Mouse (Mus musculus): ENCODE results near the gene Gm609. TPM values are rescaled to one million over a fixed set of nuclear protein-coding genes. Genes with fewer than 3 reads are reported as not detected.

Gm609 gene
- polyA plus RNA-seq, 1 experiment from 2014 or later: not detected

- Histone ChIP-seq H3K27me3 (ENCODE audit: insufficient read depth, poor library complexity, severe bottlenecking) (no peaks in the 10 kb centered on the region), H3K9me3 (no peaks in the 10 kb centered on the region), H3K27ac (no peak overlapping the region), H3K4me3 (no peak overlapping the region), H3K36me3 (no peaks in the 10 kb centered on the region), H3K4me1 (replicated peaks) (no peaks in the 10 kb centered on the region)
- DNase-seq (ENCODE audit: low spot score): no peak
- WGBS: 88% methylated on average over 2 of the region's 2 CpGs
Observed at GRCm38 (mm10) chr16:45389833-45390232, 102.9 kb downstream of the Gm609 start.

- Histone ChIP-seq H3K36me3 (no peaks in the 10 kb centered on the region), H3K4me1 (replicated peaks) (no peaks in the 10 kb centered on the region), H3K27me3 (ENCODE audit: insufficient read depth, poor library complexity, severe bottlenecking) (no peaks in the 10 kb centered on the region), H3K27ac (no peak overlapping the region), H3K4me3 (no peak overlapping the region), H3K9me3 (no peaks in the 10 kb centered on the region)
- WGBS: 88% methylated on average over 2 of the region's 2 CpGs
- DNase-seq (ENCODE audit: low spot score): no peak
Observed at GRCm38 (mm10) chr16:45389041-45389440, 103.7 kb downstream of the Gm609 start.

- DNase-seq (ENCODE audit: low spot score): no peak
- Histone ChIP-seq H3K27ac (no peak overlapping the region), H3K4me3 (no peak overlapping the region), H3K27me3 (ENCODE audit: insufficient read depth, poor library complexity, severe bottlenecking) (no peaks in the 10 kb centered on the region), H3K9me3 (no peaks in the 10 kb centered on the region), H3K4me1 (replicated peaks) (no peaks in the 10 kb centered on the region), H3K36me3 (no peaks in the 10 kb centered on the region)
- WGBS: 84% methylated on average over 3 of the region's 3 CpGs
Observed at GRCm38 (mm10) chr16:45381811-45382210, 111.0 kb downstream of the Gm609 start.

GRCm38 (mm10) chr16:45378959-45379358 is 113.8 kb downstream of the Gm609 start:
- Histone ChIP-seq H3K27me3 (ENCODE audit: insufficient read depth, poor library complexity, severe bottlenecking) (no peaks in the 10 kb centered on the region), H3K4me1 (replicated peaks) (no peaks in the 10 kb centered on the region), H3K27ac (no peak overlapping the region), H3K4me3 (no peak overlapping the region), H3K9me3 (no peaks in the 10 kb centered on the region), H3K36me3 (no peaks in the 10 kb centered on the region)
- DNase-seq (ENCODE audit: low spot score): no peak
- 79% methylated on average over 3 of the region's 3 CpGs for WGBS

GRCm38 (mm10) chr16:45378147-45378943 is 114.4 kb downstream of the Gm609 start:
- no peak overlapping the region for H3K27ac ChIP-seq
- 93% methylated on average over 5 of the region's 5 CpGs for WGBS
- no peaks in the 10 kb centered on the region for H3K4me1 ChIP-seq (replicated peaks)
- DNase-seq (ENCODE audit: low spot score): no peak
- no peaks in the 10 kb centered on the region for H3K36me3 ChIP-seq
- no peak overlapping the region for H3K4me3 ChIP-seq
- no peaks in the 10 kb centered on the region for H3K27me3 ChIP-seq (ENCODE audit: insufficient read depth, poor library complexity, severe bottlenecking)
- H3K9me3 ChIP-seq: no peaks in the 10 kb centered on the region

- no peaks in the 10 kb centered on the region for H3K4me1 ChIP-seq (replicated peaks)
- H3K36me3 ChIP-seq: no peaks in the 10 kb centered on the region
- no peak overlapping the region for H3K4me3 ChIP-seq
- no peaks in the 10 kb centered on the region for H3K9me3 ChIP-seq
- no peak overlapping the region for H3K27ac ChIP-seq
- 84% methylated on average over 4 of the region's 4 CpGs for WGBS
- no peaks in the 10 kb centered on the region for H3K27me3 ChIP-seq (ENCODE audit: insufficient read depth, poor library complexity, severe bottlenecking)
- DNase-seq (ENCODE audit: low spot score): no peak
Observed at GRCm38 (mm10) chr16:45377332-45377731, 115.4 kb downstream of the Gm609 start.

GRCm38 (mm10) chr16:45376812-45377211 is 116.0 kb downstream of the Gm609 start:
- DNase-seq (ENCODE audit: low spot score): no peak
- Histone ChIP-seq H3K27ac (no peak overlapping the region), H3K36me3 (no peaks in the 10 kb centered on the region), H3K4me1 (replicated peaks) (no peaks in the 10 kb centered on the region), H3K9me3 (no peaks in the 10 kb centered on the region), H3K4me3 (no peak overlapping the region), H3K27me3 (ENCODE audit: insufficient read depth, poor library complexity, severe bottlenecking) (no peaks in the 10 kb centered on the region)
- WGBS: 59% methylated on average over 2 of the region's 2 CpGs

GRCm38 (mm10) chr16:45376294-45376693 is 116.5 kb downstream of the Gm609 start:
- no peak for DNase-seq (ENCODE audit: low spot score)
- Histone ChIP-seq H3K36me3 (no peaks in the 10 kb centered on the region), H3K4me3 (no peak overlapping the region), H3K9me3 (no peaks in the 10 kb centered on the region), H3K27me3 (ENCODE audit: insufficient read depth, poor library complexity, severe bottlenecking) (no peaks in the 10 kb centered on the region), H3K27ac (no peak overlapping the region), H3K4me1 (replicated peaks) (no peaks in the 10 kb centered on the region)
- WGBS: 81% methylated on average over 4 of the region's 4 CpGs

GRCm38 (mm10) chr16:45375506-45376225 is 117.1 kb downstream of the Gm609 start:
- DNase-seq (ENCODE audit: low spot score): no peak
- 89% methylated on average over 2 of the region's 2 CpGs for WGBS
- no peak overlapping the region for H3K27ac ChIP-seq
- H3K4me3 ChIP-seq: no peak overlapping the region
- H3K36me3 ChIP-seq: no peaks in the 10 kb centered on the region
- no peaks in the 10 kb centered on the region for H3K9me3 ChIP-seq
- no peaks in the 10 kb centered on the region for H3K27me3 ChIP-seq (ENCODE audit: insufficient read depth, poor library complexity, severe bottlenecking)
- H3K4me1 ChIP-seq (replicated peaks): no peaks in the 10 kb centered on the region

- H3K9me3 ChIP-seq: no peaks in the 10 kb centered on the region
- no peak overlapping the region for H3K4me3 ChIP-seq
- H3K27me3 ChIP-seq (ENCODE audit: insufficient read depth, poor library complexity, severe bottlenecking): no peaks in the 10 kb centered on the region
- H3K4me1 ChIP-seq (replicated peaks): no peaks in the 10 kb centered on the region
- H3K27ac ChIP-seq: no peak overlapping the region
- no peaks in the 10 kb centered on the region for H3K36me3 ChIP-seq
- DNase-seq (ENCODE audit: low spot score): no peak
- 86% methylated on average over 2 of the region's 2 CpGs for WGBS
Observed at GRCm38 (mm10) chr16:45374074-45374473, 118.7 kb downstream of the Gm609 start.

- no peak for DNase-seq (ENCODE audit: low spot score)
- 92% methylated on average over 1 of the region's 1 CpGs for WGBS
- Histone ChIP-seq H3K36me3 (no peaks in the 10 kb centered on the region), H3K27ac (no peak overlapping the region), H3K4me3 (no peak overlapping the region), H3K9me3 (no peaks in the 10 kb centered on the region), H3K4me1 (replicated peaks) (no peaks in the 10 kb centered on the region), H3K27me3 (ENCODE audit: insufficient read depth, poor library complexity, severe bottlenecking) (no peaks in the 10 kb centered on the region)
Observed at GRCm38 (mm10) chr16:45371076-45371475, 121.7 kb downstream of the Gm609 start.

GRCm38 (mm10) chr16:45369285-45369965 is 123.3 kb downstream of the Gm609 start:
- Histone ChIP-seq H3K36me3 (no peaks in the 10 kb centered on the region), H3K27ac (no peak overlapping the region), H3K27me3 (ENCODE audit: insufficient read depth, poor library complexity, severe bottlenecking) (no peaks in the 10 kb centered on the region), H3K9me3 (no peaks in the 10 kb centered on the region), H3K4me1 (replicated peaks) (no peaks in the 10 kb centered on the region), H3K4me3 (no peak overlapping the region)
- DNase-seq (ENCODE audit: low spot score): no peak
- WGBS: 76% methylated on average over 4 of the region's 4 CpGs

GRCm38 (mm10) chr16:45366111-45366510 is 126.7 kb downstream of the Gm609 start:
- H3K4me1 ChIP-seq (replicated peaks): no peaks in the 10 kb centered on the region
- no peak overlapping the region for H3K4me3 ChIP-seq
- no peaks in the 10 kb centered on the region for H3K27me3 ChIP-seq (ENCODE audit: insufficient read depth, poor library complexity, severe bottlenecking)
- WGBS: 82% methylated on average over 7 of the region's 7 CpGs
- no peak for DNase-seq (ENCODE audit: low spot score)
- H3K27ac ChIP-seq: no peak overlapping the region
- H3K9me3 ChIP-seq: no peaks in the 10 kb centered on the region
- H3K36me3 ChIP-seq: no peaks in the 10 kb centered on the region
